Mouse (Mus musculus) liver, postnatal 0 days (tissue): ENCODE data around the gene Mia3.

Experiments
- CTCF ChIP-seq: sonication (generic); IDR thresholded peaks from 2 replicates; pipeline ENCODE4 v1.5.1; 2016; ENCODE audit warnings: antibody characterized with exemption, low read depth
- EP300 ChIP-seq: IDR thresholded peaks from 2 replicates; pipeline ENCODE4 v1.6.1; 2016; ENCODE audit warnings: antibody characterized with exemption, low read depth, mild to moderate bottlenecking

DNA sequence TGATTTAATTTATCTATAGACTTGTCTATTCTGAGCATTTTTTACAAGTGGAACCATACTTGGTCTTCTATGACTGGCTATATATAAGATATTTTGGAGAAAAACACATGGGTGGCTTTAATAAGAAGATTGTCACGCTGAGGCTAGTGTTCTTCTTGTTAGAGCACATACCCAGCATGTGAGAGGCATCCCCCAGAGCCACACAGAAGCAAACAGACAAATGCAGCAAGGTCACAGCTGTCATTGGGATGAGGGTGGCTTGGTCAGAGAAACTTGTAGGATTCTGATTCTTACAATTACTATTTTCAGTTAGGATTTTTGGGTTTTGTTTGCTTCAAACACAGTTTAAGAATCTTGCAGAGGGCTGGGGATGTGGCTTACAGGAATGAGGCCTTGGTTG is 60.9 kb downstream of the Mia3 start:
- TF ChIP-seq CTCF, result no peak
- TF ChIP-seq EP300, result no peak
